Mouse (Mus musculus): ENCODE results near the gene Bfar. TPM values are rescaled to one million over a fixed set of nuclear protein-coding genes. Genes with fewer than 3 reads are reported as not detected.
A peak's percentile ranks its signal among the peaks of the same experiment; 100 is the strongest.
"Not testable (repeated sequence)": the region's sequence is repeated elsewhere in the genome, so short reads cannot be mapped to it uniquely, and the experiment has no call there.

The Bfar gene
- total RNA-seq, 2 experiments from 2014 or later: 33.6 to 41.5 TPM

DNA sequence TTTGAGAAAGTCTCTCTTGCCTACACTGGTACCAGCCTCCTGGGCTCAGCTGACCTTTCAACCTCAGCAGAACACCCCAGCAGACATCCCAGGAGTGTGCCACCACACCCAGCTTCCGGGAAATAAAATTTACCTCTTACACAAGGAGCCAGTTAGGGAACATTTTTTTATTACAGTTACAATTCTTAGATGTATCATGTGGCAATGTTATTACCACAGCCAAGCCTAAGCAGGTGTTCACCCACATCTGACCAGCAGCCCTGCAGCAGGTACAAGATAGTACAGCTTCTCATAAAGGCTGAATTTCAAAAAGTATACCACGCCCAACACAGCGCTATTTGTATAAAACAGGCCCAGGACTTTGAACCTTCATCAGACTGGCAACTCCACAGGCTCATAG lies 43.3 kb downstream of the Bfar start:
- no peak for DNase-seq (ENCODE audit: low spot score in 2 of 2)
- intact Hi-C loops (cut with DNase I): no loop called here

DNA sequence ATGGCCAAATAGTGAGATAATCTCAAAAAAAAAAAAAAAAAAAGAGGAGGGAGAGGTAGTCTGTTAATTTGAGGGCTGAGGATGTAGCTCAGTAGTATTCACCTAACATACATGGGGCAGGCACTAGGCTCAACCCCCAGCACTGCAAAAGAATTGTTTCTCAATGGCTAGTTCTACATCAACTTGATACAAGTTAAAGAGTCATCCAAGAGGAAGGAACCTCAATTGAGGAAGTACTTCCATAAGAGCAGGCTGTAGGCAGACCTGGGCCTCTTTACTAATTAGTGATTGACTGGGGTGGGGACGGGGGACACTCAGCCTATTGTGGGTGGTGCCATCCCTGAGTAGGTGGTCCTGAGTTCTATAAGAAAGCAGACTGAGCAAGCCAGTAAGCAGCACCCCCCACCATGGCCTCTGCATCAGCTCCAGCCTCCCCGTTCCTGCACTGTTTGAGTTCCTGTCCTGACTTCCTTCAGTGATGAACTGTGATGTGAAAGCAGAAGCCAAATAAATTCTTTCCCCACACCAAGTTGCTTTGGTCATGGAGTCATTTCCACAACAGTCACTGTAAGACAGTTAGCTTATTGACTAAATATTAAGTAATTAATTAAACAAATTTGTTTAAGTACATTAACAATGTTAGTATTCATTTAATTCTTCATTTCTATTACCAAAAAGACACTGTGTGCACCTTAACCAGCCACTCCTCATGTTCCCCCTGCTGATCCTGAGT lies 45.3 kb downstream of the Bfar start:
- no peak for DNase-seq (ENCODE audit: low spot score in 2 of 2)
- intact Hi-C loops (cut with DNase I): no loop called here

- no peak for DNase-seq (ENCODE audit: low spot score in 2 of 2)
- intact Hi-C loops (cut with DNase I): no loop called here
These were observed 51.3 kb downstream of the Bfar start for GRCm38 (mm10) chr16:13722937-13723336.

- intact Hi-C loops (cut with DNase I): no loop called here
- DNase-seq (ENCODE audit: low spot score in 2 of 2): no peak
These were observed 56.2 kb downstream of the Bfar start for GRCm38 (mm10) chr16:13727811-13728335.

DNA sequence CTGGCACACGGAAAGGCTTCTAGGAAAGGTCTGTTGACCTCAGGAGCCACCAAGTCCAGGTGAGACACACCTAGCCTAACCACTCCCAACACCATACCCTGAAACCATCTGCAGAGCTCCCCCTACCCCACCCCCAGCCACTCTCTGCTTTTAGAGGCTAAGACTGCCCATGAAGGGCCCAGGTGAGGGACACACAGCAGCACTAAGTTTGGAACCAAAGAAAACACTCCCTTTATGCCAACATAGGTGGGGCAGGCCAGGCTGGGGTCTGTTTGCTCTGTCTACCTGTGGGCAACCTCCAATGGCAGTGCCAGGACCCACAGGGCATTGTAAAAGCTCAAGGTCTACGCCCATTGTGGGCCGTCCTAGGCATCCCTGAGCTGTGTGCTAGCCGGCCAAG lies 57.8 kb downstream of the Bfar start:
- no peak for DNase-seq (ENCODE audit: low spot score in 2 of 2)
- intact Hi-C loops (cut with DNase I): no loop called here

GRCm38 (mm10) chr16:13730285-13731255 lies 58.9 kb downstream of the Bfar start, which contains the start of gene Pla2g10:
Pla2g10 (minus strand) TSS chr16:13730983.
- DNase-seq (ENCODE audit: low spot score in 2 of 2): no peak
- intact Hi-C loops (cut with DNase I): no loop called here

DNA sequence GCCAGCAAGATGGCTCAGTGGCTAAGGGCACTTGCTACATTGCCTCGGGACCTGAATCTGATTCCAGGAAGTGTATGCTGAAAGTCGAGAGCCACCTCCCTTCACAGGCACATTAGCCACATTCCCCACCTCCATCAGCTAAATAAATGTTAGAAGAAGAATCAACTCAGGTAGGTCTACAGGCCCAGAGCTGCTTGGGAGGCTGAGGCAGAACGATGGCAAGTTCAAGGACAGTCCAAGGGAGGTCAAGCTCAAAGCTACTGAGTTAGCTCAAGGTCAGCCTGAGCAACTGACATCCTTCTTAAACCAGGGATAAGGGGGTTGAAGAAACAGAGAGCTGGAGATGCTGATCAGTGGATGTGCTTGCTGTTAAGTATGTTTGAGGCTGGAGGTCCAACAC lies 61.1 kb downstream of the Bfar start:
- intact Hi-C loops (cut with DNase I): no loop called here

GRCm38 (mm10) chr16:13733518-13734137 lies 62.0 kb downstream of the Bfar start:
- intact Hi-C loops (cut with DNase I): no loop called here
- peak; percentile 55 to 56 for DNase-seq (ENCODE audit: low spot score in 2 of 2)

More for the DNA sequence above, 61.1 kb downstream of the Bfar start:
- DNase-seq (ENCODE audit: low spot score in 2 of 2): no peak

DNA sequence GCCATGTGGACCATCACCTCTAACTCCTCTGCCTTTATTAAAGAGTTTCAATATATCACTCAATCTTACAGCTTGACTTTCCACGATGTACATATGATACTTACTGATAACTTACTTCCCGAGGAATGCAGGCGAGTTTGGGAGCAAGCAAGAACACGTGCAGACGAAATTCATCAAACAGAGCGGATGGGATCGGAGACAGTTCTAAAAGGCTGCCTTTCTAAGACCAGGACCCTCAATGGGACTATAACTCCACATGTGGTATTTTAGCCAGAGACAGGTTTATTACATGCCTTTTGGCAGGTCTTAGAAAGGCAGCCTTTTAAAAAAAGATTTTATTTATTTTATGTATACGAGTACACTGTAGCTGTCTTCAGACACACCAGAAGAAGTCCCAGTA lies 64.3 kb downstream of the Bfar start:
- no peak for DNase-seq (ENCODE audit: low spot score in 2 of 2)
- intact Hi-C loops (cut with DNase I): no loop called here

- DNase-seq (ENCODE audit: low spot score in 2 of 2); intact Hi-C loops (cut with DNase I): not testable (repeated sequence)
These were observed 67.4 kb downstream of the Bfar start for GRCm38 (mm10) chr16:13739044-13739443.

GRCm38 (mm10) chr16:13740844-13741243 lies 69.2 kb downstream of the Bfar start:
- no peak for DNase-seq (ENCODE audit: low spot score in 2 of 2)
- intact Hi-C loops (cut with DNase I): no loop called here

DNA sequence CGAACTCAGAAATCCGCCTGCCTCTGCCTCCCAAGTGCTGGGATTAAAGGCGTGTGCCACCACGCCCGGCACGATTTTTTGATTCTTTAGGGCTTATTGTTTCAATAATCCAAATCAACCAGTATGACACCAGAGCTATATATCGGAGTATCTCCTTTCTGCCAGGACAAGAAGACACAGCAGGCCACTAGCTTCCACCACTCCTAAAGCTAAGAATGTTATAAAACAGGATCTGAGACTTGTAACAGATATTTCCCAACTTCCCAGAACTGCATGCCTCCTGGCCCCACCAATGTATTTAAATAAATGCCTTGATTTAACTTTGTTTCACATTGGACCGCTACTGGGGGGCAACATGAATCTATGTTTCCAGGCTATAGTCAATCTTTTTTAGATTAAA lies 76.0 kb downstream of the Bfar start:
- intact Hi-C loops (cut with DNase I): no loop called here
- DNase-seq (ENCODE audit: low spot score in 2 of 2): no peak

DNA sequence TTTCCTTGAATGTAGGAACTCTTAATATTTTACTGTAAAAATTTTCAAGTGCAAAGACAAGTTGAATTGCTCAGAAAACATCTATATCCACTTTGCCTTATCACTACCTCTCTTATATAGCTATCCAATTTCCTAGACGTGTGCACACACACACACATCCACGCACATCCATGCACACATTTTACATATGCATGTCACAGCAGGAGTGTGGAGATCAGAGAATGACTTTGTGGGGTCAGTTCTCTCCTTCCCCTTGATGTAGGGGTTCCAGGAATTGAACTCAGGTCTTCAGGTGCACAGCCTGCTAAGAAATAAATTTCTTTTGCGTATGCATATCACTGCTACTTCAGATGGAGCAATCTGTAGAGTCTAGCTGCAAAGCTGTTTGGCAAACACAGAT lies 76.5 kb downstream of the Bfar start:
- intact Hi-C loops (cut with DNase I): no loop called here
- no peak for DNase-seq (ENCODE audit: low spot score in 2 of 2)

DNA sequence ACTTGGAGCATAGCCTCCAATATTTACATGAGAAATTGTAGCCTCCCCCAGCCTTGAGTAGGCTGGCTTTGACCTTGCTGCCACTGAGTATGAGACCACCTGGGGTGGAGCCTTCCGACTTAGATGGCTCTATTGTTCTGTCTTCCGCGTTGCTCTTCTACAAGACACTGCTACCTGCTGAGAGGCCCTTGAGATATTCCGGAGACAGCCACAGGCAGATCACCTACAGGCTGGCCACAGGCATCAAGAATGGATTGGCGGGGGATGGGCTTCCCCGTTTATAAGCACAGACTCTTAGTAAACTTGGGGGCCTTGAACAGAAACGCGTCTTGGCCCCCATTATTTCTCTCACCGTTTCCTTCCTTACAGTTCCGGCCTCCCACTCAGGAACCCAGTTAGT lies 77.2 kb downstream of the Bfar start:
- DNase-seq (ENCODE audit: low spot score in 2 of 2); intact Hi-C loops (cut with DNase I): not testable (repeated sequence)

GRCm38 (mm10) chr16:13749306-13749705 lies 77.6 kb downstream of the Bfar start:
- intact Hi-C loops (cut with DNase I): no loop called here
- DNase-seq (ENCODE audit: low spot score in 2 of 2): no peak

GRCm38 (mm10) chr16:13749981-13750380 lies 78.3 kb downstream of the Bfar start:
- intact Hi-C loops (cut with DNase I): no loop called here
- no peak for DNase-seq (ENCODE audit: low spot score in 2 of 2)

- intact Hi-C loops (cut with DNase I): no loop called here
- DNase-seq (ENCODE audit: low spot score in 2 of 2): no peak
These were observed 79.0 kb downstream of the Bfar start for GRCm38 (mm10) chr16:13750626-13751025.

Data from left cerebral cortex, postnatal 36 days (tissue).